Mouse (Mus musculus) midbrain, embryonic 15.5 days (tissue): ENCODE measurements around the gene Sprn. TPM values are rescaled to one million over a fixed set of nuclear protein-coding genes. Genes with fewer than 3 reads are reported as not detected.
A peak's percentile ranks its signal among the peaks of the same experiment; 100 is the strongest.

Experiments used
- ATAC-seq: fragments of 200-750 bp; cut with Nextera tagmentation; replicated peaks from 2 replicates; pipeline ENCODE4 v1.8.0; 2017; ENCODE audit warnings: moderate TSS enrichment
- H3K27ac ChIP-seq: fragments of 300-500 bp; sonication (generic); 2 replicates; pipeline ENCODE4 v1.5.1; 2015; ENCODE audit warnings: mild to moderate bottlenecking, inconsistent platforms
- H3K27me3 ChIP-seq: fragments of 300-500 bp; sonication (generic); replicated peaks from 2 replicates; pipeline ENCODE4 v1.6.1; 2015; ENCODE audit warnings: inconsistent platforms
- H3K36me3 ChIP-seq: fragments of 300-500 bp; sonication (generic); replicated peaks from 2 replicates; pipeline ENCODE4 v1.6.1; 2015; ENCODE audit warnings: inconsistent platforms
- H3K4me1 ChIP-seq: fragments of 300-500 bp; sonication (generic); 2 replicates; pipeline ENCODE4 v1.6.1; 2015; ENCODE audit warnings: inconsistent platforms
- H3K4me2 ChIP-seq: fragments of 300-500 bp; sonication (generic); 2 replicates; pipeline ENCODE4 v1.6.1; 2015; ENCODE audit warnings: inconsistent platforms, mild to moderate bottlenecking, moderate library complexity
- H3K4me3 ChIP-seq: fragments of 300-500 bp; sonication (generic); 2 replicates; pipeline ENCODE4 v1.5.1; 2015; ENCODE audit warnings: mild to moderate bottlenecking, inconsistent platforms
- H3K9ac ChIP-seq: fragments of 300-500 bp; sonication (generic); 2 replicates; pipeline ENCODE4 v1.6.1; 2015; ENCODE audit warnings: mild to moderate bottlenecking, inconsistent platforms
- H3K9me3 ChIP-seq: fragments of 300-500 bp; sonication (generic); 2 replicates; pipeline ENCODE4 v1.6.1; 2016; ENCODE audit warnings: inconsistent platforms
- WGBS: fragments of 180-500 bp; shearing (Covaris S2); methylation state at CpG from one replicate; pipeline ENCODE4 v1.1.7; 2015; ENCODE audit warnings: mixed read lengths; 5-methylcytosine and 5-hydroxymethylcytosine counted together
- polyA plus RNA-seq: library from polyadenylated mRNA; unstranded; fragments of >200 nt; fragmentation: Nextera tagmentation; extraction: Ambion mirVana; gene quantifications from 2 replicates; pipeline ENCODE4 v1.2.1, GENCODE M21; 2015

Gene Sprn
- polyA plus RNA-seq, 1 experiment from 2014 or later, result 25.5 TPM

DNA sequence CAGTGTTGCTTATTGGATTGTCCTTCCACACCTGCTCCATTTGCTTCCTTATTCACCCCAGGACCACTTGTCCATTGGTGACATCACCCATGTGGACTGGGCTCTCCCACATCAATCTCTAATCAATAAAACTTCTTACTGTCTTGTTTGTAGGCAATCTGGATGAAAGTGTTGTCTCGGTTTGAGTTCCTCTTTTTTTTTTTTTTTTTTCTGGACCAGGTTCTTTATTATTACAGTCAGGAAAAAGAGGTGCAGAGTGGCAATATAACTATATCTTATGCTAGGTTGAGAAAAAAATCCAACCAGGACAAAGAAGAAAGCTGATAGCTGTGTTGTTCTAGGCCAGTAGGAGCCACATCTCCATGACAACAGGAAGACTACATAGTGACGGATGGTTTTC, 26.0 kb upstream of the Sprn start:
- Histone ChIP-seq H3K4me3 (no peak overlapping the region), H3K4me2 (no peak overlapping the region), H3K9ac (no peak overlapping the region), H3K27me3 (no peaks in the 10 kb centered on the region), H3K9me3 (no peaks in the 10 kb centered on the region), H3K27ac (no peak overlapping the region), H3K4me1 (no peaks in the 10 kb centered on the region), H3K36me3 (no peaks in the 10 kb centered on the region)
- ATAC-seq, result no peak
- 79% methylated on average over 2 of the region's 2 CpGs for WGBS

DNA sequence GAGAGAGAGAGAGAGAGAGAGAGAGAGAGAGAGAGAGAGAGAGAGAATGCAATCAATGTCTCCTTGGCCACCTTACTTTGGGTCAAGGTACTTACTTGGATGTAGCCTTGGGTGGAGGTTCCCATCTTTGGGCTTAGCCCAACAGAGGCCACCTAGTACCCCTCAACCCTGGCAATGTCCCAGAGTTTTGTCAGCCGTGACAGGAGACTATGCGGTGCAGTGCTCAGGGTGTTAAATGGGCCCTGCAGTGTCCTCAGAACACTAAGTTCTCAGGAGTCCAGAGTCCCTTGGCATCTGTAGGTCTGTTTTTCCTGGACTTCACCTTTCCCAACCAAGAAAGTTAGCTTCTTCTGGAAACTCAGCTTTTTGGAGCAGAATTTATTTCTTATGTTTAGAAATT, 24.5 kb upstream of the Sprn start:
- no peaks in the 10 kb centered on the region for H3K36me3 ChIP-seq
- no peaks in the 10 kb centered on the region for H3K4me1 ChIP-seq
- no peak overlapping the region for H3K9ac ChIP-seq
- WGBS, result 82% methylated on average over 2 of the region's 2 CpGs
- no peak overlapping the region for H3K4me3 ChIP-seq
- no peak overlapping the region for H3K27ac ChIP-seq
- no peak overlapping the region for H3K4me2 ChIP-seq
- H3K27me3 ChIP-seq, result no peaks in the 10 kb centered on the region
- ATAC-seq, result no peak
- no peaks in the 10 kb centered on the region for H3K9me3 ChIP-seq

GRCm38 (mm10) chr7:140172936-140173335, 18.3 kb upstream of the Sprn start, which contains the start of gene Olfr523:
Gene Olfr523, plus strand, starts transcription at chr7:140173217.
- no peak for ATAC-seq
- H3K9me3 ChIP-seq, result no peaks in the 10 kb centered on the region
- H3K9ac ChIP-seq, result no peak within 1 kb of the TSS
- H3K4me1 ChIP-seq, result no peaks in the 10 kb centered on the region
- no peak within 1 kb of the TSS for H3K4me2 ChIP-seq
- whole genome bisulfite sequencing, result 43% methylated on average over 1 of the region's 1 CpGs
- H3K27ac ChIP-seq, result no peak within 1 kb of the TSS
- no peaks in the 10 kb centered on the region for H3K27me3 ChIP-seq
- no peak within 1 kb of the TSS for H3K4me3 ChIP-seq
- H3K36me3 ChIP-seq, result no peaks in the 10 kb centered on the region

- H3K36me3 ChIP-seq, result no peaks in the 10 kb centered on the region
- H3K9me3 ChIP-seq, result no peaks in the 10 kb centered on the region
- no peak for ATAC-seq
- H3K4me2 ChIP-seq, result no peak overlapping the region
- H3K4me3 ChIP-seq, result no peak overlapping the region
- H3K4me1 ChIP-seq, result no peaks in the 10 kb centered on the region
- H3K27me3 ChIP-seq, result no peaks in the 10 kb centered on the region
- WGBS, result 94% methylated on average over 3 of the region's 3 CpGs
- H3K9ac ChIP-seq, result no peak overlapping the region
- no peak overlapping the region for H3K27ac ChIP-seq
Measured at GRCm38 (mm10) chr7:140170863-140171262, 16.2 kb upstream of the Sprn start.

DNA sequence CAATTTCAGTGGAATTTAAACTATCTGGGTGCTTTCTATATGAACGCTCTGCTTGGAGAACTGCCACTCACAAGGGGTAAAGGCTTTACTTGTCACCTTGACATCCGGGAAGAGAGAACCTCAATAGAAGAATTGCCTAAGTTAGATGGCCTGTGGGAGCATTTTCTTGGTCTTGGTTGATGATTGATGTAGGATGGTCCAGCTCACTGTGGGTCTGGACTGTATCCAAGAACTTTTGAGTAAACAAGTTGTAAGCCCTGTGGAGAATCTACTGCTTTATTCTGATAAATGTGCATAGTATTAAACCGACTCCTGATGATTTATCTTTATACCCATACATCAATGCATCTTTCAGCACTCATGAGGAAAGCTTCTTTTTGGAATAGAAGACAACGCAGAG, 14.7 kb upstream of the Sprn start:
- WGBS, result 90% methylated on average over 4 of the region's 4 CpGs
- Histone ChIP-seq H3K9ac (no peak overlapping the region), H3K27ac (no peak overlapping the region), H3K9me3 (no peaks in the 10 kb centered on the region), H3K4me2 (no peak overlapping the region), H3K27me3 (no peaks in the 10 kb centered on the region), H3K4me1 (no peaks in the 10 kb centered on the region), H3K4me3 (no peak overlapping the region), H3K36me3 (no peaks in the 10 kb centered on the region)
- ATAC-seq, result no peak

DNA sequence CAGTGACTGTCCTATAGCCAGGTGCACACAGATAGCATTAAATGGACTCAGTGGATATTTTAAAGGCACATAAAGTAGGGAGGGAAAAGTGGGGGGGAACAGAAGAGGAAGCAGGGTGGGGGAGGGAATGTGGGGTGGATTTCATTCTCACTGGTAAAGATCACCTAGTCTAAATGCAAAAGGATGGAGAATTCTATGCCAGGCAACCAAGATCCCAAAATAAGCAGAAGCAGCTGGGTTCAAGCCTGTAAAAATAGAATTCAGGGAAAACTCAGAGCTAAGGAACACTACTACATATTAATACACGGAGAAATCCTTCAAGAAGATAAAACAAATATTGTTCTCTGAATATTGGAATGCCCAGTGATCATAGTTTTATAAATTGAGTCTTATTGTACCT, 13.3 kb upstream of the Sprn start:
- 77% methylated on average over 1 of the region's 1 CpGs for WGBS
- no peak for ATAC-seq

GRCm38 (mm10) chr7:140164664-140165063, 10.0 kb upstream of the Sprn start, which contains the start of gene Olfr522:
Gene Olfr522, minus strand, starts transcription at chr7:140164764.
- no peak within 1 kb of the TSS for H3K4me2 ChIP-seq
- no peak within 1 kb of the TSS for H3K9ac ChIP-seq
- no peaks in the 10 kb centered on the region for H3K27me3 ChIP-seq
- no peak within 1 kb of the TSS for H3K4me3 ChIP-seq
- ATAC-seq, result no peak
- no peaks in the 10 kb centered on the region for H3K9me3 ChIP-seq
- 76% methylated on average over 7 of the region's 7 CpGs for WGBS
- no peaks in the 10 kb centered on the region for H3K4me1 ChIP-seq
- H3K27ac ChIP-seq, result no peak within 1 kb of the TSS
- no peaks in the 10 kb centered on the region for H3K36me3 ChIP-seq

More for the DNA sequence above, 13.3 kb upstream of the Sprn start:
- Histone ChIP-seq H3K4me1 (no peaks in the 10 kb centered on the region), H3K27me3 (no peaks in the 10 kb centered on the region), H3K4me2 (no peak overlapping the region), H3K9ac (no peak overlapping the region), H3K4me3 (no peak overlapping the region), H3K27ac (no peak overlapping the region), H3K36me3 (no peaks in the 10 kb centered on the region), H3K9me3 (no peaks in the 10 kb centered on the region)

GRCm38 (mm10) chr7:140160363-140160762, 5.7 kb upstream of the Sprn start:
- no peak for ATAC-seq
- H3K4me2 ChIP-seq, result no peak overlapping the region

GRCm38 (mm10) chr7:140153829-140154217, 854 bp downstream of the Sprn start:
- ATAC-seq, result peak; percentile 49
- Histone ChIP-seq H3K4me2 (peak overlapping the region; percentile 93), H3K9me3 (no peaks in the 10 kb centered on the region), H3K27ac (peak overlapping the region; percentile 84), H3K4me1 (peaks cover 15% of the 10 kb centered on the region), H3K27me3 (no peaks in the 10 kb centered on the region), H3K4me3 (peak overlapping the region; percentile 47), H3K36me3 (no peaks in the 10 kb centered on the region), H3K9ac (peak overlapping the region; percentile 63)
- WGBS, result 13% methylated on average over 4 of the region's 4 CpGs

More at GRCm38 (mm10) chr7:140160363-140160762, 5.7 kb upstream of the Sprn start:
- Histone ChIP-seq H3K9ac (no peak overlapping the region), H3K27ac (no peak overlapping the region), H3K9me3 (no peaks in the 10 kb centered on the region), H3K27me3 (no peaks in the 10 kb centered on the region), H3K36me3 (no peaks in the 10 kb centered on the region), H3K4me1 (peaks cover 1% of the 10 kb centered on the region; the same call in 1 of the 2 replicates), H3K4me3 (no peak overlapping the region)
- WGBS, result 81% methylated on average over 3 of the region's 3 CpGs

DNA sequence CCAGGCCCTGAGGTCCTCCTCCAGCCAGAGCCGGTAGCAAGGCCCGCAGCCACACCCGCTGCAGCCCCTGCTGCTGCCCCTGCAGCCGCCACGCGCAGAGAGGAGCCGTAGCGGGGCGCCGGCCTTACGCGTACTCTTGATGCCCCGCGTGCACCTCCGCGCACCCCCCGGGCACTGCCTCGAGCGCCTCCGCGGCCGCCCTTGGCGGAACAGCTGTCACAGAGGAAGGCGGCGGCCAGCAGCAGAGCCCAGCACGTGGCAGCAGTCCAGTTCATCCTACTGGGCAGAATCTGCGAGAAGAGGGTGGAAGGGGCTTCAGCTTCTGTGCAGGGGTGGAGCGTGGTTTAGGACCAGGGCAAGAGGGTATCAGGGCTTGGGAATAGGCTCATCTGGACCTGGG, 1.3 kb downstream of the Sprn start:
- Histone ChIP-seq H3K36me3 (no peaks in the 10 kb centered on the region), H3K27me3 (no peaks in the 10 kb centered on the region), H3K4me2 (peak overlapping the region; percentile 93), H3K4me1 (peaks cover 15% of the 10 kb centered on the region), H3K9me3 (no peaks in the 10 kb centered on the region), H3K4me3 (peak overlapping the region; percentile 47), H3K9ac (peak overlapping the region; percentile 63), H3K27ac (peak overlapping the region; percentile 84)
- 4% methylated on average over 28 of the region's 28 CpGs for WGBS
- ATAC-seq, result peak; percentile 43

GRCm38 (mm10) chr7:140144550-140144949, 10.1 kb downstream of the Sprn start:
- Histone ChIP-seq H3K27me3 (no peaks in the 10 kb centered on the region), H3K9me3 (no peaks in the 10 kb centered on the region), H3K4me2 (no peak overlapping the region), H3K9ac (no peak overlapping the region), H3K27ac (no peak overlapping the region), H3K36me3 (no peaks in the 10 kb centered on the region), H3K4me3 (no peak overlapping the region), H3K4me1 (no peaks in the 10 kb centered on the region)
- WGBS, result 79% methylated on average over 4 of the region's 4 CpGs
- no peak for ATAC-seq

DNA sequence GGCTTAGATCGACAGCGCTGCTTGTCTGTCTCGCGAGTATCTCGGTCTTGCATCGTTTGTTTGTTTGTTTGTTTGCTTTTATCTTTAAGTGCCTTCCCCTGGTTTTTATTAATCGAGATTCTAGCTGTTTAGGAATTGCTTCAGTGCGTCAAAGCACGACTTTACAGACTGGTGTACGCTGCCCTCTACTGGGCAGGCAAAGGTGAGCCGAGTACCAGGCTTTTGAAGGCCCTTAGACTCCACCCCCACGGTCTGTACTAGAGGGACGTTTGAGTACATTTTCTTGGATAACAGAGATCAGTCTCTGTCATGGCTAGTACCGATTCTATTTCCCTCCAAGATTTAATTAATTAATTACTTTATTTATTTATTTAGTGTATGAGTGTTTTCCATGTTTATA, 13.3 kb downstream of the Sprn start:
- H3K27ac ChIP-seq, result no peak overlapping the region
- peaks cover 11% of the 10 kb centered on the region for H3K4me1 ChIP-seq
- no peaks in the 10 kb centered on the region for H3K9me3 ChIP-seq
- H3K36me3 ChIP-seq, result no peaks in the 10 kb centered on the region
- H3K27me3 ChIP-seq, result no peaks in the 10 kb centered on the region
- ATAC-seq, result no peak
- no peak overlapping the region for H3K4me2 ChIP-seq
- H3K9ac ChIP-seq, result no peak overlapping the region
- no peak overlapping the region for H3K4me3 ChIP-seq
- WGBS, result 5% methylated on average over 14 of the region's 14 CpGs

GRCm38 (mm10) chr7:140138021-140138310, 16.7 kb downstream of the Sprn start:
- Histone ChIP-seq H3K27me3 (no peaks in the 10 kb centered on the region), H3K4me3 (peak overlapping the region; percentile 97), H3K27ac (peak overlapping the region; percentile 90), H3K9ac (peak overlapping the region; percentile 96), H3K36me3 (no peaks in the 10 kb centered on the region), H3K4me2 (peak overlapping the region; percentile 91), H3K9me3 (no peaks in the 10 kb centered on the region), H3K4me1 (peaks cover 11% of the 10 kb centered on the region)
- no peak for ATAC-seq
- 2% methylated on average over 8 of the region's 8 CpGs for WGBS
